Mouse (Mus musculus): Measurements from ENCODE around the gene Slc35d1.

- TF ChIP-seq CTCF (IDR thresholded peaks at IDR 0.05; ENCODE audit: low read depth) (no peak), EP300 (IDR thresholded peaks at IDR 0.05; ENCODE audit: low read depth) (no peak)
Measured at GRCm38 (mm10) chr4:103171256-103171655, 43.7 kb downstream of the Slc35d1 start.

Measured in liver, embryonic 14.5 days (tissue).